Mouse (Mus musculus): Measurements from ENCODE around the gene Erf. TPM values are rescaled to one million over a fixed set of nuclear protein-coding genes. Genes with fewer than 3 reads are reported as not detected.

Gene Erf
- polyA plus RNA-seq, 1 experiment from 2014 or later, result 18.8 TPM

- Histone ChIP-seq H3K36me3 (peaks cover 32% of the 10 kb centered on the region), H3K4me3 (no peak overlapping the region), H3K9me3 (no peaks in the 10 kb centered on the region), H3K4me1 (peaks cover 39% of the 10 kb centered on the region), H3K4me2 (no peak overlapping the region), H3K27me3 (no peaks in the 10 kb centered on the region), H3K9ac (no peak overlapping the region), H3K27ac (no peak overlapping the region)
- WGBS, result 82% methylated on average over 30 of the region's 30 CpGs
- no peak for ATAC-seq (ENCODE audit: borderline replicate concordance, extremely low read depth, low FRiP score, low TSS enrichment)
Measured at GRCm38 (mm10) chr7:25244562-25245369, 5.8 kb downstream of the Erf start.

GRCm38 (mm10) chr7:25243361-25243760 lies 7.2 kb downstream of the Erf start:
- H3K4me1 ChIP-seq, result peaks cover 43% of the 10 kb centered on the region
- H3K36me3 ChIP-seq, result peaks cover 32% of the 10 kb centered on the region
- no peak overlapping the region for H3K4me3 ChIP-seq
- no peaks in the 10 kb centered on the region for H3K9me3 ChIP-seq
- ATAC-seq (ENCODE audit: borderline replicate concordance, extremely low read depth, low FRiP score, low TSS enrichment), result no peak
- no peak overlapping the region for H3K27ac ChIP-seq
- no peak overlapping the region for H3K4me2 ChIP-seq
- 90% methylated on average over 4 of the region's 4 CpGs for WGBS
- H3K27me3 ChIP-seq, result no peaks in the 10 kb centered on the region
- H3K9ac ChIP-seq, result no peak overlapping the region

- no peak overlapping the region for H3K9ac ChIP-seq
- 19% methylated on average over 2 of the region's 2 CpGs for WGBS
- ATAC-seq (ENCODE audit: borderline replicate concordance, extremely low read depth, low FRiP score, low TSS enrichment), result no peak
Measured at GRCm38 (mm10) chr7:25241062-25241461, 9.5 kb downstream of the Erf start.

DNA sequence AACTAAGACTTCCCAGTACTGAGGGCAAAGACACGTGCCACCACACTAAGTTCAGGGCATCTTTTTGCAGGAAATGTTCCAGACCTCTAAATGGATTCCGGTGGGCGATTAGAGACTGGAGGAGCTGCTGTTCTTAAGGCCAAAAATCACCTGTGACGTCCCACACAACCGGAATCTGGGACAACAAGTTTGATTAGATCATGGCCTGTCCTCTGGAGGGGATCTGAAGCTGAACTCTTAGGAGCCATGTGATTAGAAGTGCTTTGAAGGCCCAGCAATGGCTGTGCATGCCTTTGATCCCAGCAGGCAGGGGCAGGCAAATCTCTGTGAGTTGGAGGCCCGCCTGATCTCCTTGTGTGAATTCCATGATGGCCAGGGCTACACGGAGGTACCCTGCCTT lies 9.9 kb downstream of the Erf start:
- H3K36me3 ChIP-seq, result peaks cover 32% of the 10 kb centered on the region
- H3K9ac ChIP-seq, result no peak overlapping the region
- H3K27ac ChIP-seq, result no peak overlapping the region
- no peaks in the 10 kb centered on the region for H3K27me3 ChIP-seq
- WGBS, result 59% methylated on average over 7 of the region's 7 CpGs
- no peak overlapping the region for H3K4me2 ChIP-seq
- peaks cover 29% of the 10 kb centered on the region for H3K4me1 ChIP-seq
- ATAC-seq (ENCODE audit: borderline replicate concordance, extremely low read depth, low FRiP score, low TSS enrichment), result no peak
- H3K9me3 ChIP-seq, result no peaks in the 10 kb centered on the region
- H3K4me3 ChIP-seq, result no peak overlapping the region

More at GRCm38 (mm10) chr7:25241062-25241461, 9.5 kb downstream of the Erf start:
- Histone ChIP-seq H3K27me3 (no peaks in the 10 kb centered on the region), H3K4me1 (peaks cover 29% of the 10 kb centered on the region), H3K9me3 (no peaks in the 10 kb centered on the region), H3K27ac (no peak overlapping the region), H3K36me3 (peaks cover 32% of the 10 kb centered on the region), H3K4me3 (no peak overlapping the region), H3K4me2 (no peak overlapping the region)

GRCm38 (mm10) chr7:25238829-25239623 lies 11.5 kb downstream of the Erf start:
- WGBS, result 2% methylated on average over 30 of the region's 30 CpGs
- ATAC-seq (ENCODE audit: borderline replicate concordance, extremely low read depth, low FRiP score, low TSS enrichment), result peak; percentile 37
- Histone ChIP-seq H3K4me2 (peak overlapping the region; percentile 83), H3K9me3 (no peaks in the 10 kb centered on the region), H3K9ac (peak overlapping the region; percentile 33), H3K4me1 (peaks cover 21% of the 10 kb centered on the region), H3K36me3 (peaks cover 22% of the 10 kb centered on the region), H3K4me3 (peak overlapping the region; percentile 91), H3K27ac (peak overlapping the region; percentile 82), H3K27me3 (no peaks in the 10 kb centered on the region)

DNA sequence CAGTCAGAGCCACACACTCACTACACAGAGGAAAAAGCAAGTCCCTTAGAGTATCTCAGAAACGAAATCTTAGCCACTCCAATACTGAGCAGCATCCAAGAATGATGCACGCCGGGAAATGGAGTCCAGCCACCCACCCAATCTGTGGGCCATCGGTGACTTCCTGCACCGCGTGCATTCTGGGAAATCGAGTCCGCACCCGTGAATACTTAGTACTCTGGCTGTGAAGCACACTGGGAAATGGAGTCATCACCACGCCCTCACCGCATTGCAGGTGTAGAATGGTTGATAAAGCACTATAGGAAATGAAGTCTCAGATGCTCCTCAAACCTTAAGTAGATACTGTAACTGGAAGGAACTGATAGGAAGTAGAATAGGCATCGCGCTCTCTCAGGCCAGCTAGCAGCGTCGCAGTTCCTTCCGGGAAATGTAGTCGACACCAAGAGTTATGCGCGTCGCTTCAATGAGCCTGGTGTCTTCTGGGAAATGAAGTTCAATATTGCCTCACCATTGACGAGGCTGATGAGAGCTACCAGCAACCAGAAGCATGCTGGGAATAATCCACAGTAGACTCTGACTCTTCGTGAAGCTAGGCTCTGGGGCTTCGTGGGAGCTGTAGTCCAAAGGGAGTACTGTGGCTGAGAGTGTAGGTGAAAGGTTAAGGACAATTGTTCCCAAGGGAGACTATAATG lies 12.4 kb downstream of the Erf start:
- Histone ChIP-seq H3K27me3 (no peaks in the 10 kb centered on the region), H3K9me3 (no peaks in the 10 kb centered on the region), H3K27ac (peak overlapping the region; percentile 82), H3K4me1 (peaks cover 21% of the 10 kb centered on the region), H3K36me3 (peaks cover 25% of the 10 kb centered on the region), H3K9ac (peak overlapping the region; percentile 33), H3K4me2 (peak overlapping the region; percentile 83), H3K4me3 (peak overlapping the region; percentile 91)
- under 1% methylated on average over 23 of the region's 23 CpGs for WGBS
- ATAC-seq (ENCODE audit: borderline replicate concordance, extremely low read depth, low FRiP score, low TSS enrichment), result peak; percentile 91

- Histone ChIP-seq H3K4me1 (peaks cover 21% of the 10 kb centered on the region), H3K4me2 (peak within 1 kb of the TSS; percentile 83), H3K4me3 (peak within 1 kb of the TSS; percentile 91), H3K27me3 (no peaks in the 10 kb centered on the region), H3K36me3 (peaks cover 25% of the 10 kb centered on the region), H3K9ac (peak within 1 kb of the TSS; percentile 100), H3K27ac (peak within 1 kb of the TSS; percentile 82), H3K9me3 (no peaks in the 10 kb centered on the region)
- ATAC-seq (ENCODE audit: borderline replicate concordance, extremely low read depth, low FRiP score, low TSS enrichment), result peak; percentile 88
- 0% methylated on average over 73 of the region's 76 CpGs for WGBS
Measured at GRCm38 (mm10) chr7:25237249-25238014, 13.1 kb downstream of the Erf start, which contains the start of gene Gsk3a. Gene Gsk3a (minus strand): TSS chr7:25237851.

- H3K27ac ChIP-seq, result no peak overlapping the region
Measured at GRCm38 (mm10) chr7:25235526-25235925, 15.0 kb downstream of the Erf start.

GRCm38 (mm10) chr7:25233061-25233460 lies 17.5 kb downstream of the Erf start:
- Histone ChIP-seq H3K27ac (no peak overlapping the region), H3K4me1 (peaks cover 15% of the 10 kb centered on the region), H3K9ac (no peak overlapping the region), H3K36me3 (peaks cover 65% of the 10 kb centered on the region), H3K4me2 (no peak overlapping the region), H3K9me3 (no peaks in the 10 kb centered on the region), H3K27me3 (no peaks in the 10 kb centered on the region), H3K4me3 (no peak overlapping the region)
- no peak for ATAC-seq (ENCODE audit: borderline replicate concordance, extremely low read depth, low FRiP score, low TSS enrichment)
- 76% methylated on average over 2 of the region's 2 CpGs for WGBS

More at GRCm38 (mm10) chr7:25235526-25235925, 15.0 kb downstream of the Erf start:
- H3K27me3 ChIP-seq, result no peaks in the 10 kb centered on the region
- 87% methylated on average over 5 of the region's 5 CpGs for WGBS
- no peak overlapping the region for H3K9ac ChIP-seq
- H3K4me1 ChIP-seq, result peaks cover 21% of the 10 kb centered on the region
- peak overlapping the region; percentile 83; the same call in 1 of the 2 replicates for H3K4me2 ChIP-seq
- H3K9me3 ChIP-seq, result no peaks in the 10 kb centered on the region
- no peak for ATAC-seq (ENCODE audit: borderline replicate concordance, extremely low read depth, low FRiP score, low TSS enrichment)
- H3K4me3 ChIP-seq, result no peak overlapping the region
- H3K36me3 ChIP-seq, result peaks cover 40% of the 10 kb centered on the region

DNA sequence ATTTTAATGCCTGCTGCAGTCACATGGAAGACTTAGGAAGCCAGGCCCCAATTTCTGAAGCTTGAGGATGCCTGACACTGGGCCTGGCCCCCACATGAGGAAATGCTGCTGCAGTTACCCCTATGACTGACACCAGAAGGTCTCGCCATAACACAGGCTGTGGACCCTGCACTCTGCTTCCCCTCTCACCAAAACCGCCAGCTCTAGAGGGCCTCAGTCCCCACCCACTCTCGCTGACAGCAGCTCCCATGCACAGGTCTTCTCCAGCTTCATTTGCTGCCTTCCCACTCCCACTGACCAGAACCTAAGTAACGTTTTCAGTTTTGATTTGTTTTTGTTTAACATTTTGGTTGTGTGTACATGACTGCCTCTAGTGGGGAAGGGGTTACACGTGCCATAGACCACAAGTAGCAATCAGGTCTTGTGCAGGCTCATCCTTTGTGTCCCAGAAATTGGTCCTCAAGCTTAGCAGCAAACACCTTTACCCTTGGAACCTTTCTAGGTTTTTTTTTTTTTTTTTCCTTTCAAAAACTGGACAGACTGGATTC lies 18.4 kb downstream of the Erf start:
- Histone ChIP-seq H3K27me3 (no peaks in the 10 kb centered on the region), H3K4me3 (no peak overlapping the region), H3K9me3 (no peaks in the 10 kb centered on the region), H3K27ac (no peak overlapping the region), H3K9ac (no peak overlapping the region), H3K36me3 (peaks cover 74% of the 10 kb centered on the region), H3K4me2 (no peak overlapping the region), H3K4me1 (peaks cover 15% of the 10 kb centered on the region)
- WGBS, result 48% methylated on average over 5 of the region's 5 CpGs
- no peak for ATAC-seq (ENCODE audit: borderline replicate concordance, extremely low read depth, low FRiP score, low TSS enrichment)
